Mouse (Mus musculus) megakaryocyte, embryonic 14.5 days (primary cell): ENCODE measurements around the gene Gphn. TPM values are rescaled to one million over a fixed set of nuclear protein-coding genes. Genes with fewer than 3 reads are reported as not detected.

Experiments used
- H3K27me3 ChIP-seq: replicated peaks from 2 replicates; pipeline ENCODE3; 2012; ENCODE audit warnings: inconsistent platforms
- H3K36me3 ChIP-seq: replicated peaks from 2 replicates; pipeline ENCODE3; 2012; ENCODE audit warnings: low read length, inconsistent platforms, mixed read lengths
- H3K4me1 ChIP-seq: 2 replicates; pipeline ENCODE4 v1.6.1; 2012; ENCODE audit warnings: inconsistent platforms
- H3K4me3 ChIP-seq: replicated peaks from 2 replicates; pipeline ENCODE3; 2012; ENCODE audit warnings: moderate library complexity, mild to moderate bottlenecking, inconsistent platforms
- H3K9me3 ChIP-seq: 2 replicates; pipeline ENCODE4 v1.6.1; 2012; ENCODE audit warnings: inconsistent platforms
- FLI1 ChIP-seq: IDR thresholded peaks from 2 replicates; pipeline ENCODE4 v1.6.1; 2012; ENCODE audit warnings: low read length, inconsistent platforms, mixed read lengths
- GATA1 ChIP-seq: IDR thresholded peaks from 3 replicates; pipeline ENCODE4 v1.6.1; 2012; ENCODE audit warnings: mixed read lengths, low read length, inconsistent platforms, borderline replicate concordance
- polyA plus RNA-seq: library from polyadenylated mRNA; stranded (reverse); fragments of >175 nt; gene quantifications from 2 replicates; pipeline ENCODE4 v1.2.3, GENCODE M21; 2012; ENCODE audit warnings: low replicate concordance; ENCODE audit not compliant: insufficient read depth

The Gphn gene
- polyA plus RNA-seq, 1 experiment, result 6.9 TPM

- Histone ChIP-seq H3K27me3 (no peaks in the 10 kb centered on the region), H3K4me1 (peaks cover 11% of the 10 kb centered on the region), H3K9me3 (no peaks in the 10 kb centered on the region), H3K4me3 (no peak overlapping the region), H3K36me3 (peaks cover 7% of the 10 kb centered on the region)
- no peak for TF ChIP-seq FLI1
- TF ChIP-seq GATA1, result no peak
Observed at GRCm38 (mm10) chr12:78681048-78681447, 454.9 kb downstream of the Gphn start.

GRCm38 (mm10) chr12:78682279-78682678 is 456.1 kb downstream of the Gphn start:
- TF ChIP-seq FLI1, result no peak
- TF ChIP-seq GATA1, result no peak
- Histone ChIP-seq H3K27me3 (no peaks in the 10 kb centered on the region), H3K4me1 (peaks cover 13% of the 10 kb centered on the region), H3K4me3 (no peak overlapping the region), H3K9me3 (no peaks in the 10 kb centered on the region), H3K36me3 (peaks cover 7% of the 10 kb centered on the region)

- Histone ChIP-seq H3K27me3 (no peaks in the 10 kb centered on the region), H3K36me3 (peaks cover 7% of the 10 kb centered on the region), H3K4me1 (peaks cover 9% of the 10 kb centered on the region), H3K4me3 (no peak overlapping the region), H3K9me3 (no peaks in the 10 kb centered on the region)
- TF ChIP-seq FLI1 (no peak), GATA1 (no peak)
Observed at GRCm38 (mm10) chr12:78685669-78686215, 459.6 kb downstream of the Gphn start.

GRCm38 (mm10) chr12:78688876-78689275 is 462.7 kb downstream of the Gphn start:
- H3K9me3 ChIP-seq, result no peaks in the 10 kb centered on the region
- no peaks in the 10 kb centered on the region for H3K27me3 ChIP-seq
- no peak overlapping the region for H3K4me3 ChIP-seq
- H3K36me3 ChIP-seq, result peaks cover 4% of the 10 kb centered on the region
- TF ChIP-seq GATA1 (no peak), FLI1 (no peak)
- peaks cover 14% of the 10 kb centered on the region for H3K4me1 ChIP-seq

- Histone ChIP-seq H3K27me3 (no peaks in the 10 kb centered on the region), H3K4me3 (no peak within 1 kb of the TSS), H3K4me1 (peaks cover 5% of the 10 kb centered on the region), H3K9me3 (no peaks in the 10 kb centered on the region), H3K36me3 (no peaks in the 10 kb centered on the region)
- no peak for TF ChIP-seq FLI1
- TF ChIP-seq GATA1, result no peak
Observed at GRCm38 (mm10) chr12:78691325-78691724, 465.1 kb downstream of the Gphn start, which contains the start of gene Fam71d. Gene Fam71d (plus strand): TSS chr12:78691535.

GRCm38 (mm10) chr12:78693281-78693680 is 467.1 kb downstream of the Gphn start:
- Histone ChIP-seq H3K36me3 (no peaks in the 10 kb centered on the region), H3K4me3 (no peak overlapping the region), H3K4me1 (peaks cover 5% of the 10 kb centered on the region), H3K27me3 (no peaks in the 10 kb centered on the region), H3K9me3 (no peaks in the 10 kb centered on the region)
- no peak for TF ChIP-seq GATA1
- TF ChIP-seq FLI1, result no peak

GRCm38 (mm10) chr12:78717783-78718182 is 491.6 kb downstream of the Gphn start:
- Histone ChIP-seq H3K36me3 (no peaks in the 10 kb centered on the region), H3K27me3 (no peaks in the 10 kb centered on the region), H3K4me1 (peaks cover 5% of the 10 kb centered on the region), H3K9me3 (no peaks in the 10 kb centered on the region), H3K4me3 (no peak overlapping the region)
- TF ChIP-seq GATA1, result no peak

GRCm38 (mm10) chr12:78727723-78728122 is 501.5 kb downstream of the Gphn start:
- Histone ChIP-seq H3K36me3 (no peaks in the 10 kb centered on the region), H3K4me1 (peaks cover 10% of the 10 kb centered on the region), H3K9me3 (no peaks in the 10 kb centered on the region), H3K27me3 (no peaks in the 10 kb centered on the region), H3K4me3 (no peak overlapping the region)
- no peak for TF ChIP-seq GATA1
- TF ChIP-seq FLI1, result no peak

Other genes starting within 250 kb of the Gphn start
- gene Gm6657, start 32.1 kb upstream of the Gphn start, polyA plus RNA-seq, result not detected in 2 replicates